Mouse (Mus musculus): ENCODE results near the gene Mat2a. TPM values are rescaled to one million over a fixed set of nuclear protein-coding genes. Genes with fewer than 3 reads are reported as not detected.

Gene Mat2a
- total and polyA plus RNA-seq, 3 experiments = 319 to 3,179 (median 357) TPM

DNA sequence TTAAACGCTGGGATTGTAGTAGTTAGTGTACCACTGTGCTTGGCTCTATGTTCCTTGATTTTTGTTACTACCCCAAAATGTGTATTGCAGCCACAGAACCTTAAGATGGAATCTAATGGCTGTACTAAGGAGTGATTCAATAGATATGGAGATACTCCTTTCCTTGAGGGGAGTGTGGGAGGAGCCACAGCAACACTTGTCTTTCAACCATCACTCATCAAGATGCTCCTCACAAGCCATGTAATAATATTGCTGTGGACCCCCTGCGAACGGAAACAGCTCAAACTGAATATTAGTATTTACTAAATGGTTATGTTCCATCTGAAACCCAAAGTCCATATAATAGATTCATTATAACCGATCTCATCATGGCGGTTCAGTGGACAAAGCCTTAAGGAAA lies 1.1 kb downstream of the Mat2a start:
- peak; percentile 72 for DNase-seq (ENCODE audit: low read depth, low spot score)
- Histone ChIP-seq H3K4me1 (ENCODE audit: control insufficient read depth in 1 of 2, insufficient read depth in 2 of 2, low read length in 2 of 2) (peaks cover 5 to 11% of the 10 kb centered on the region in 2 experiments), H3K27ac (ENCODE audit: control insufficient read depth, low read depth, low read length) (peak overlapping the region; percentile 90)

DNA sequence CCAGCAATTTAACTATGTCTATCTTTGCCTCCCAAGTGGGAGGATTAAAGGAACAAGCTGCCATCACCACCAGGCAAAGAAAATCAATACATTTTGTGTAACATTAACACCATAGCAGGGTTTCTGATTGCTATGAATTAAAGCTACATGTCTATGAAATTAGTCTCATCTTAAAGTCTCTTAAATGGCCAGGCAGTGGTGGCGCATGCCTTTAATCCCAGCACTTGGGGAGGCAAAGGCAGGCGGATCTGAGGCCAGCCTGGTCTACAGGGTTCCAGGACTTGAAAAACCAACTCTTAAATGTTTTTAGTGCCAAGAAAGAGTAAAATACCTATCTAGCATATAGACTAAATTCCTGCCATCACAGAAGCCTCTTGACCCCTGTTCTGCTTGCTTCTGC lies 7.2 kb downstream of the Mat2a start:
- Histone ChIP-seq H3K4me1 (ENCODE audit: control insufficient read depth in 1 of 2, insufficient read depth in 2 of 2, low read length in 2 of 2) (no peaks in the 10 kb centered on the region), H3K9me3 (replicated peaks; ENCODE audit: insufficient read depth, low read length) (no peaks in the 10 kb centered on the region), H3K9ac (ENCODE audit: control insufficient read depth, low read depth, low read length, poor library complexity, severe bottlenecking) (no peak overlapping the region), H3K4me3 (ENCODE audit: control insufficient read depth in 1 of 2, insufficient read depth in 1 of 2, low read depth in 2 of 2, low read length in 2 of 2) (no peak overlapping the region), H3K27ac (ENCODE audit: control insufficient read depth, low read depth, low read length) (no peak overlapping the region), H3K79me2 (ENCODE audit: control insufficient read depth, insufficient read depth, low read length, poor library complexity) (peaks cover 14% of the 10 kb centered on the region), H3K36me3 (ENCODE audit: control insufficient read depth in 1 of 2, insufficient read depth in 2 of 2, low read length in 2 of 2) (peaks cover 24 to 25% of the 10 kb centered on the region in 2 experiments), H3K27me3 (ENCODE audit: control insufficient read depth in 1 of 2, insufficient read depth in 2 of 2, low read length in 2 of 2) (no peaks in the 10 kb centered on the region)
- DNase-seq (ENCODE audit: low read depth, low spot score) = no peak
- TF ChIP-seq ELF1 (IDR thresholded peaks at IDR 0.05; ENCODE audit: low read depth, low read length) (no peak), TBP (IDR thresholded peaks at IDR 0.05; ENCODE audit: low read depth, low read length) (0 out of 2 replicates have a peak, but pooled peaks have one; percentile 6), POLR2A (IDR thresholded peaks at IDR 0.05; ENCODE audit: control insufficient read depth in 1 of 2, insufficient read depth in 1 of 2, low read depth in 1 of 2, low read length in 2 of 2, poor library complexity in 1 of 2) (peak in 1 of 2 experiments; percentile 24; a peak in 1 of 4 replicates)

More for the DNA sequence above, 1.1 kb downstream of the Mat2a start:
- Histone ChIP-seq H3K9ac (ENCODE audit: control insufficient read depth, low read depth, low read length, poor library complexity, severe bottlenecking) (peak overlapping the region; percentile 95), H3K4me3 (ENCODE audit: control insufficient read depth in 1 of 2, insufficient read depth in 1 of 2, low read depth in 2 of 2, low read length in 2 of 2) (peak overlapping the region; percentile 88 to 89), H3K36me3 (ENCODE audit: control insufficient read depth in 1 of 2, insufficient read depth in 2 of 2, low read length in 2 of 2) (peaks cover 33 to 37% of the 10 kb centered on the region in 2 experiments), H3K79me2 (ENCODE audit: control insufficient read depth, insufficient read depth, low read length, poor library complexity) (peaks cover 43% of the 10 kb centered on the region), H3K27me3 (ENCODE audit: control insufficient read depth in 1 of 2, insufficient read depth in 2 of 2, low read length in 2 of 2) (no peaks in the 10 kb centered on the region), H3K9me3 (replicated peaks; ENCODE audit: insufficient read depth, low read length) (no peaks in the 10 kb centered on the region)
- TF ChIP-seq JUND (IDR thresholded peaks at IDR 0.05; ENCODE audit: low read depth, low read length) (no peak), ZNF384 (IDR thresholded peaks at IDR 0.05; ENCODE audit: low read depth, low read length) (no peak), E2F4 (IDR thresholded peaks at IDR 0.05; ENCODE audit: borderline replicate concordance, low read depth, low read length) (no peak), MAZ (IDR thresholded peaks at IDR 0.05; ENCODE audit: low read depth, low read length) (no peak), RCOR1 (IDR thresholded peaks at IDR 0.05; ENCODE audit: low read depth, low read length) (no peak), NELFE (IDR thresholded peaks at IDR 0.05; ENCODE audit: low read depth, low read length) (no peak), TAL1 (IDR thresholded peaks at IDR 0.05; ENCODE audit: low read length) (no peak), ZKSCAN1 (IDR thresholded peaks at IDR 0.05; ENCODE audit: low read depth, low read length) (no peak), SIN3A (IDR thresholded peaks at IDR 0.05; ENCODE audit: low read length) (no peak), HCFC1 (IDR thresholded peaks at IDR 0.05; ENCODE audit: low read depth, low read length) (no peak), POLR2A (IDR thresholded peaks at IDR 0.05; ENCODE audit: control insufficient read depth in 1 of 2, insufficient read depth in 1 of 2, low read depth in 1 of 2, low read length in 2 of 2, poor library complexity in 1 of 2) (no peak; a peak in 1 of 4 replicates), SMC3 (IDR thresholded peaks at IDR 0.05; ENCODE audit: low read depth, low read length) (no peak), POLR2AphosphoS5 (IDR thresholded peaks at IDR 0.05; ENCODE audit: borderline replicate concordance, low read depth, low read length) (no peak), ETS1 (IDR thresholded peaks at IDR 0.05; ENCODE audit: low read depth, low read length) (no peak), GATA1 (IDR thresholded peaks at IDR 0.05; ENCODE audit: low read depth, low read length) (no peak), MAFK (IDR thresholded peaks at IDR 0.05; ENCODE audit: borderline replicate concordance, low read depth, low read length) (no peak), BHLHE40 (IDR thresholded peaks at IDR 0.05; ENCODE audit: borderline replicate concordance, low read depth, low read length) (no peak)

Measured in MEL (cell line).